Mouse (Mus musculus): ENCODE measurements at regions not wholly inside any gene's neighbourhood (a gene's known extent, or its start where the extent isn't known, plus 50 kb on each side); places are given as distances from the start of the nearest gene placed in this dataset.

- TF ChIP-seq ZNF384 (IDR thresholded peaks at IDR 0.05; ENCODE audit: low read depth, low read length): no peak
- no peak for TF ChIP-seq MAFK (IDR thresholded peaks at IDR 0.05; ENCODE audit: insufficient read depth, low read depth, low read length)
- TF ChIP-seq CHD2 (IDR thresholded peaks at IDR 0.05; ENCODE audit: low read depth, low read length): no peak
- TF ChIP-seq HCFC1 (IDR thresholded peaks at IDR 0.05; ENCODE audit: borderline replicate concordance, insufficient read depth, low read length): no peak
- TF ChIP-seq ZC3H11A (IDR thresholded peaks at IDR 0.05; ENCODE audit: borderline replicate concordance, low read depth, low read length): no peak
Measured at GRCm38 (mm10) chr15:62566106-62566511, 1278.9 kb downstream of the Gsdmc2 start.

Measured in ES-E14 (cell line).